Mouse (Mus musculus): ENCODE measurements around the gene Kdm5c. TPM values are rescaled to one million over a fixed set of nuclear protein-coding genes. Genes with fewer than 3 reads are reported as not detected.

The Kdm5c gene
- 19.9 and 31.7 TPM in 2 replicates for polyA plus RNA-seq (2014; fragmentation: Nextera tagmentation; extraction: Ambion mirVana)

- peak; percentile 98 for ATAC-seq (ENCODE audit: insufficient number of reproducible peaks, insufficient read depth, low FRiP score, low read depth)
- peaks cover 4 to 12% of the 10 kb centered on the region in 2 experiments; a peak in 2 of 4 replicates for H3K4me1 ChIP-seq (ENCODE audit: control insufficient read depth in 2 of 2, insufficient read depth in 2 of 2, low read length in 2 of 2)
- peak within 1 kb of the TSS; percentile 78 for H3K4me2 ChIP-seq (ENCODE audit: low read length)
- under 1% methylated on average over 69 of the region's 69 CpGs for WGBS
- H3K27me3 ChIP-seq (ENCODE audit: control insufficient read depth, insufficient read depth, low read length): 0 out of 2 replicates have a peak, but pooled peaks cover 3% of the 10 kb centered on the region
- peak within 1 kb of the TSS; percentile 74 to 88 for H3K27ac ChIP-seq (replicated peaks in 1 of 2; ENCODE audit: control insufficient read depth in 1 of 2, insufficient read depth in 1 of 2, low read depth in 2 of 2, low read length in 2 of 2)
- H3K9ac ChIP-seq (ENCODE audit: low read length): peak within 1 kb of the TSS; percentile 95
- peak within 1 kb of the TSS; percentile 91 to 94 for H3K4me3 ChIP-seq (ENCODE audit: control insufficient read depth in 1 of 2, insufficient read depth in 1 of 2, low read depth in 1 of 2, low read length in 2 of 2)
- H3K36me3 ChIP-seq (ENCODE audit: control insufficient read depth, insufficient read depth, low read length): peaks cover 15% of the 10 kb centered on the region
- no peaks in the 10 kb centered on the region for H3K9me3 ChIP-seq (ENCODE audit: control insufficient read depth, low read length)
These were observed at the start of gene Kdm5c for GRCm38 (mm10) chrX:152232781-152233763. Gene Kdm5c, plus strand, starts transcription at chrX:152233020.

DNA sequence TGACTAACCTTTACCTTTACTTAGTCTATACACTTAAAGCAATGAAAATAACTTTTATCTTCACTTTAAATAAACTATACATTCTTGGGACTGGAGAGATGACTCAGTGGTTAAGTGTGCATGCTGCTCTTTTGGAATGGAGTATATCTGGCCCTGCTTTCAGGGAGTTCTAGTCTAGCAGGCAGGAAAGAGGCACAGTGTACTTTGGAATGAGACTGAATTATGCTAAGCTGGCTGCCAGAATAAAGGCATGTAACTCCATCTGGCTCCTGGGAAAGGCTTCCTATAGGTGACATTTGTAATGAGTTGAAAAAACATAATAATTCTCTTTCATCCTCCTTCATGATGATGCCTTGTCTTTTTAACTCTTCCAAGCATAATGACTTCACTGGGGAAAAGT, 45.7 kb upstream of the Kdm5c start:
- no peaks in the 10 kb centered on the region for H3K36me3 ChIP-seq (ENCODE audit: control insufficient read depth, insufficient read depth, low read length)
- ATAC-seq (ENCODE audit: insufficient number of reproducible peaks, insufficient read depth, low FRiP score, low read depth): no peak
- H3K9me3 ChIP-seq (ENCODE audit: control insufficient read depth, low read length): no peaks in the 10 kb centered on the region
- no peak overlapping the region for H3K9ac ChIP-seq (ENCODE audit: low read length)
- no peaks in the 10 kb centered on the region for H3K4me1 ChIP-seq (ENCODE audit: control insufficient read depth in 2 of 2, insufficient read depth in 2 of 2, low read length in 2 of 2)
- H3K4me2 ChIP-seq (ENCODE audit: low read length): no peak overlapping the region
- no peak overlapping the region for H3K27ac ChIP-seq (replicated peaks in 1 of 2; ENCODE audit: control insufficient read depth in 1 of 2, insufficient read depth in 1 of 2, low read depth in 2 of 2, low read length in 2 of 2)
- no peak overlapping the region for H3K4me3 ChIP-seq (ENCODE audit: control insufficient read depth in 1 of 2, insufficient read depth in 1 of 2, low read depth in 1 of 2, low read length in 2 of 2)
- H3K27me3 ChIP-seq (ENCODE audit: control insufficient read depth, insufficient read depth, low read length): peaks cover 20% of the 10 kb centered on the region

DNA sequence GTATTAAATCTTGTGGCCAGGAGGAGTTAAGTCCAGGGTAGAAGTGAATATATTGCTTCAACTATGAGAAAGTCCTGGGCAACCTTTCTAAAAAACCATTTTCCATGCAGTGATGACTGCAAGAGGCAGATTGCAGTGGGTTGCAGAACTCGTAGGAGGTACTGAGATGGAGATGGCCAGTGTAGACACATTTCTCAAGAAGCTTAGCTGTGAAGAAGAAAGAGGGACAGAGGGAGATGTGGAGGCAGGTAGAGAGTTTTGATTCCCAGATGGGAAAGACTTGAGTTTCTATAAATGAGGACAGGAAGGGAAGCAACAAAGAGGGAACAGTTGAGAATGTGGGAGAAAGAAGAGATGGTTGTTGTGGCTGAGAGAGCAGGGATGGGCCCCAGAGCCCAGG, 41.6 kb upstream of the Kdm5c start:
- 72% methylated on average over 1 of the region's 1 CpGs for WGBS
- no peak overlapping the region for H3K27ac ChIP-seq (replicated peaks in 1 of 2; ENCODE audit: control insufficient read depth in 1 of 2, insufficient read depth in 1 of 2, low read depth in 2 of 2, low read length in 2 of 2)
- H3K36me3 ChIP-seq (ENCODE audit: control insufficient read depth, insufficient read depth, low read length): no peaks in the 10 kb centered on the region
- peaks cover 38% of the 10 kb centered on the region for H3K27me3 ChIP-seq (ENCODE audit: control insufficient read depth, insufficient read depth, low read length)
- no peak overlapping the region for H3K4me2 ChIP-seq (ENCODE audit: low read length)
- ATAC-seq (ENCODE audit: insufficient number of reproducible peaks, insufficient read depth, low FRiP score, low read depth): no peak
- H3K9ac ChIP-seq (ENCODE audit: low read length): no peak overlapping the region
- no peaks in the 10 kb centered on the region for H3K9me3 ChIP-seq (ENCODE audit: control insufficient read depth, low read length)
- H3K4me3 ChIP-seq (ENCODE audit: control insufficient read depth in 1 of 2, insufficient read depth in 1 of 2, low read depth in 1 of 2, low read length in 2 of 2): no peak overlapping the region
- no peaks in the 10 kb centered on the region for H3K4me1 ChIP-seq (ENCODE audit: control insufficient read depth in 2 of 2, insufficient read depth in 2 of 2, low read length in 2 of 2)

DNA sequence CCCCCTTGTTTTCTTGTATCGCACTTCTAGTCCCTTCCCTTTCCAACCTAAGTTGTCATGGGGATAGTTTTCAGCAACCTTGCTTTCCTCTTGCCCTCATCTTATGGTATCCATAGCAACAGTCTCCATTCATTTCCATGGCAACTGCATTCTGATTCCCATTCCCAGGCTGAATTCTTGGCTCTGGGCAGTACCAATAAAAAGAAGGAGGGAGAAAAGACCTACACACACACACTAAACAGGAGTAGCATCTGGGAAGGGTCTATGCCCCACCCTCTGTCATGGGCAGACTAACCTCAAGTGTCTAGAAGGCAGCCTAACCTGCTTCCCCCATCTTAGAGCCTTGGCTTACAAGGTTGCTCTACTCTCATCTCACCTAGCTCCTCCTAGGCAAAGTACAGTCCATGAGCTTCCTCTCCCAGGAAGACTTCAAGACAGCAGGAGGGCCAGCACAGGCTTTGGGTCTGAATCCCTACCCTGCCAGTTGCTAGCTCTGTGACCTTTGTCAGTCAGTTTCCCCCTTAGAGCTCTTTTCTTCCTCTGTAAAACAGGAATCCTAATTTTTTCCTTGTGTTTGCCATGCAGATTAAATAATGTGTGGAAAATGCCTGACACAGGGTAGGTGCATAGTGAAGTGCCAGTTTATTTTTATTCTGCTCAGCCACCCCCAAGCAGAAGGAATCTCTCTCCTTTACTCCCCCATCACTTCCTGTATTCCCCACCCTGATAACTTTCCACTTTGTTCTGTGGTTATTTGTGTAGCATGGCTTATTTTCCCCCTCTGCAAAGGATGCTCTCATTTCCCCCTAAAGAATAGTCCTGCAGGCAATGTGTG, 34.8 kb upstream of the Kdm5c start:
- peak overlapping the region in 1 of 2 experiments; percentile 24; a peak in 1 of 4 replicates for H3K27ac ChIP-seq (replicated peaks in 1 of 2; ENCODE audit: control insufficient read depth in 1 of 2, insufficient read depth in 1 of 2, low read depth in 2 of 2, low read length in 2 of 2)
- 0 out of 4 replicates have a peak, but pooled peaks cover 0 to 3% of the 10 kb centered on the region in 2 experiments for H3K4me1 ChIP-seq (ENCODE audit: control insufficient read depth in 2 of 2, insufficient read depth in 2 of 2, low read length in 2 of 2)
- H3K4me2 ChIP-seq (ENCODE audit: low read length): no peak overlapping the region
- no peak overlapping the region for H3K4me3 ChIP-seq (ENCODE audit: control insufficient read depth in 1 of 2, insufficient read depth in 1 of 2, low read depth in 1 of 2, low read length in 2 of 2)
- no peaks in the 10 kb centered on the region for H3K9me3 ChIP-seq (ENCODE audit: control insufficient read depth, low read length)
- H3K27me3 ChIP-seq (ENCODE audit: control insufficient read depth, insufficient read depth, low read length): peaks cover 35% of the 10 kb centered on the region
- H3K36me3 ChIP-seq (ENCODE audit: control insufficient read depth, insufficient read depth, low read length): no peaks in the 10 kb centered on the region
- H3K9ac ChIP-seq (ENCODE audit: low read length): no peak overlapping the region
- no peak for ATAC-seq (ENCODE audit: insufficient number of reproducible peaks, insufficient read depth, low FRiP score, low read depth)
- WGBS: 71% methylated on average over 1 of the region's 1 CpGs

DNA sequence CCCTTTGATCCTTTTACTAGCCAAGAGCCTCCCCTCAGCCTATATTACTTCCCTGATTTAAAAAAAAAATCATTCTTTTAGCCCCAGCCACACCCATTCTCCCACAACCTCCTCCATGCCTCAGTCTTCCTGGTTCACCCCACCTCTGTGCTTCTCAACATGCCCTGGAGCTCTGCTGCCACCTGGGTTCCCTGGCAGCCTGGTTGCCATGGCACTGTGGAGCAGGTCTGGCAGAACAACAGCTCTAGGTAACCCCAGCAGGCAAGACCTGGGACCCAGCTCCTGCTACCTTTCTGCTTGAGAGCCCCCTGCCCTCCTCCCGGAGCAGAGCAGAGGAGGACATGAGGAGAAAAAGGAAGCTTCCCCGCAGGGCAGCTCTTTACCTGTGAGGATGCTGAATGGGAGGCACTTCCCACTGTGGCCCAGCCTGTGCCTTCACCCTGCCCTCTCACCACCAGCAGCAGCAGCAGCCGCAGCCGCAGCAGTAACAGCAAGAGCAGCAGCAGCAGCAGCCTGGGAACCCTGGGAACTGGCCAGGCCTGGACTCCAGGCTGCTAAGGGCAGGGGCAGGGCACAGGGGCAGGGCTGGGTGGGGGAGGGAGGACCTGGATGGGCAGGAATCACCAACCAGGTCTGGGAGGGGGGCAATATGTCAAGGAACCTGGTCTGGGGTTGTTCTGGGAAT, 30.9 kb upstream of the Kdm5c start:
- no peaks in the 10 kb centered on the region for H3K9me3 ChIP-seq (ENCODE audit: control insufficient read depth, low read length)
- H3K36me3 ChIP-seq (ENCODE audit: control insufficient read depth, insufficient read depth, low read length): no peaks in the 10 kb centered on the region
- H3K9ac ChIP-seq (ENCODE audit: low read length): no peak overlapping the region
- H3K27me3 ChIP-seq (ENCODE audit: control insufficient read depth, insufficient read depth, low read length): peaks cover 38% of the 10 kb centered on the region
- H3K4me2 ChIP-seq (ENCODE audit: low read length): no peak overlapping the region
- H3K4me1 ChIP-seq (ENCODE audit: control insufficient read depth in 2 of 2, insufficient read depth in 2 of 2, low read length in 2 of 2): 0 out of 4 replicates have a peak, but pooled peaks cover 0 to 3% of the 10 kb centered on the region in 2 experiments
- WGBS: 43% methylated on average over 4 of the region's 4 CpGs
- no peak overlapping the region for H3K27ac ChIP-seq (replicated peaks in 1 of 2; ENCODE audit: control insufficient read depth in 1 of 2, insufficient read depth in 1 of 2, low read depth in 2 of 2, low read length in 2 of 2)
- no peak for ATAC-seq (ENCODE audit: insufficient number of reproducible peaks, insufficient read depth, low FRiP score, low read depth)
- H3K4me3 ChIP-seq (ENCODE audit: control insufficient read depth in 1 of 2, insufficient read depth in 1 of 2, low read depth in 1 of 2, low read length in 2 of 2): no peak overlapping the region

- Histone ChIP-seq H3K4me2 (ENCODE audit: low read length) (no peak overlapping the region), H3K36me3 (ENCODE audit: control insufficient read depth, insufficient read depth, low read length) (no peaks in the 10 kb centered on the region), H3K4me3 (ENCODE audit: control insufficient read depth in 1 of 2, insufficient read depth in 1 of 2, low read depth in 1 of 2, low read length in 2 of 2) (no peak overlapping the region), H3K27me3 (ENCODE audit: control insufficient read depth, insufficient read depth, low read length) (peaks cover 42% of the 10 kb centered on the region), H3K9me3 (ENCODE audit: control insufficient read depth, low read length) (no peaks in the 10 kb centered on the region), H3K27ac (replicated peaks in 1 of 2; ENCODE audit: control insufficient read depth in 1 of 2, insufficient read depth in 1 of 2, low read depth in 2 of 2, low read length in 2 of 2) (no peak overlapping the region), H3K9ac (ENCODE audit: low read length) (no peak overlapping the region), H3K4me1 (ENCODE audit: control insufficient read depth in 2 of 2, insufficient read depth in 2 of 2, low read length in 2 of 2) (0 out of 4 replicates have a peak, but pooled peaks cover 0 to 3% of the 10 kb centered on the region in 2 experiments)
- 39% methylated on average over 8 of the region's 8 CpGs for WGBS
- no peak for ATAC-seq (ENCODE audit: insufficient number of reproducible peaks, insufficient read depth, low FRiP score, low read depth)
These were observed 30.3 kb upstream of the Kdm5c start for GRCm38 (mm10) chrX:152202422-152203103.
